Mouse (Mus musculus): ENCODE measurements at regions not wholly inside any gene's neighbourhood (a gene's known extent, or its start where the extent isn't known, plus 50 kb on each side); places are given as distances from the start of the nearest gene placed in this dataset.

GRCm38 (mm10) chr19:18033599-18033998, 196.2 kb upstream of the Pcsk5 start:
- Histone ChIP-seq H3K4me1 (ENCODE audit: insufficient read depth, low read length) (no peaks in the 10 kb centered on the region), H3K9me3 (ENCODE audit: low read length) (no peaks in the 10 kb centered on the region), H3K4me3 (ENCODE audit: low read length) (no peak overlapping the region), H3K9ac (replicated peaks; ENCODE audit: low read length) (no peak overlapping the region), H3K27ac (no peak overlapping the region), H3K4me2 (ENCODE audit: low read depth, low read length) (no peak overlapping the region), H3K36me3 (ENCODE audit: insufficient read depth, low read length) (no peaks in the 10 kb centered on the region), H3K27me3 (ENCODE audit: insufficient read depth, low read length) (no peaks in the 10 kb centered on the region)
- no peak for TF ChIP-seq CTCF (IDR thresholded peaks at IDR 0.05; ENCODE audit: low read depth)
- WGBS, result 82% methylated on average over 5 of the region's 5 CpGs
- DNase-seq (ENCODE audit: low spot score) (no peak), ATAC-seq (no peak)

DNA sequence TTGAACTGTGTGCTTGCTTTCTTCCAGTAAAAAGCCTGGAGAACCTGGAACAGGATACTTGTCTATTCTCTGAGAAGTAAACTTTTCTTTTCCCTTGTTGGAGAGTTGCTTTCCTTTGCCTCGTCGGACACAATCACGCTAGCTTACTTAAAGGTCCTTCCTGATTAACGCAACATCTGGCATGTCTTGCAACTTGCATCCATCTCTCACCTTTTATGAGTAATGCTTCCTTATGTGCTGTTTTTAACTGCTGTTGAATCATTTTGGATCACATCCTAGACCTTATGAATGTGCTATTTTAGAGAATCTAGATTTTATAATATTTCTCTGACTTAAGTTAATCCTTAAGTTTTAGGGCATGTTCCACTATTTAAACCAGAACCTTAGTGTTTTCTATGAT, 188.4 kb upstream of the Pcsk5 start:
- Histone ChIP-seq H3K4me1 (ENCODE audit: insufficient read depth, low read length) (no peaks in the 10 kb centered on the region), H3K36me3 (ENCODE audit: insufficient read depth, low read length) (no peaks in the 10 kb centered on the region), H3K27me3 (ENCODE audit: insufficient read depth, low read length) (no peaks in the 10 kb centered on the region), H3K4me2 (ENCODE audit: low read depth, low read length) (no peak overlapping the region), H3K4me3 (ENCODE audit: low read length) (no peak overlapping the region), H3K27ac (no peak overlapping the region), H3K9ac (replicated peaks; ENCODE audit: low read length) (no peak overlapping the region), H3K9me3 (ENCODE audit: low read length) (no peaks in the 10 kb centered on the region)
- ATAC-seq (no peak), DNase-seq (ENCODE audit: low spot score) (no peak)
- WGBS, result 80% methylated on average over 4 of the region's 4 CpGs
- no peak for TF ChIP-seq CTCF (IDR thresholded peaks at IDR 0.05; ENCODE audit: low read depth)

- H3K27ac ChIP-seq, result no peak overlapping the region
- DNase-seq (ENCODE audit: low spot score), result no peak
Observed at GRCm38 (mm10) chr19:18020351-18020750, 182.9 kb upstream of the Pcsk5 start.

GRCm38 (mm10) chr19:18015371-18015770, 177.9 kb upstream of the Pcsk5 start:
- TF ChIP-seq CTCF (IDR thresholded peaks at IDR 0.05; ENCODE audit: low read depth), result no peak
- Histone ChIP-seq H3K9ac (replicated peaks; ENCODE audit: low read length) (no peak overlapping the region), H3K4me2 (ENCODE audit: low read depth, low read length) (no peak overlapping the region), H3K4me3 (ENCODE audit: low read length) (no peak overlapping the region), H3K27ac (no peak overlapping the region), H3K9me3 (ENCODE audit: low read length) (no peaks in the 10 kb centered on the region), H3K36me3 (ENCODE audit: insufficient read depth, low read length) (no peaks in the 10 kb centered on the region), H3K27me3 (ENCODE audit: insufficient read depth, low read length) (no peaks in the 10 kb centered on the region), H3K4me1 (ENCODE audit: insufficient read depth, low read length) (no peaks in the 10 kb centered on the region)
- 80% methylated on average over 1 of the region's 1 CpGs for WGBS
- DNase-seq (ENCODE audit: low spot score) (no peak), ATAC-seq (no peak)

More at GRCm38 (mm10) chr19:18020351-18020750, 182.9 kb upstream of the Pcsk5 start:
- Histone ChIP-seq H3K36me3 (ENCODE audit: insufficient read depth, low read length) (no peaks in the 10 kb centered on the region), H3K4me1 (ENCODE audit: insufficient read depth, low read length) (no peaks in the 10 kb centered on the region), H3K9ac (replicated peaks; ENCODE audit: low read length) (no peak overlapping the region), H3K4me2 (ENCODE audit: low read depth, low read length) (no peak overlapping the region), H3K27me3 (ENCODE audit: insufficient read depth, low read length) (no peaks in the 10 kb centered on the region), H3K9me3 (ENCODE audit: low read length) (no peaks in the 10 kb centered on the region), H3K4me3 (ENCODE audit: low read length) (no peak overlapping the region)
- no peak for TF ChIP-seq CTCF (IDR thresholded peaks at IDR 0.05; ENCODE audit: low read depth)
- ATAC-seq, result no peak
- 82% methylated on average over 2 of the region's 2 CpGs for WGBS

- Histone ChIP-seq H3K27me3 (ENCODE audit: insufficient read depth, low read length) (no peaks in the 10 kb centered on the region), H3K27ac (no peak overlapping the region), H3K4me1 (ENCODE audit: insufficient read depth, low read length) (no peaks in the 10 kb centered on the region), H3K4me2 (ENCODE audit: low read depth, low read length) (no peak overlapping the region), H3K4me3 (ENCODE audit: low read length) (no peak overlapping the region), H3K9ac (replicated peaks; ENCODE audit: low read length) (no peak overlapping the region), H3K36me3 (ENCODE audit: insufficient read depth, low read length) (no peaks in the 10 kb centered on the region), H3K9me3 (ENCODE audit: low read length) (no peaks in the 10 kb centered on the region)
- TF ChIP-seq CTCF (IDR thresholded peaks at IDR 0.05; ENCODE audit: low read depth), result no peak
- DNase-seq (ENCODE audit: low spot score) (no peak), ATAC-seq (no peak)
- 78% methylated on average over 7 of the region's 7 CpGs for WGBS
Observed at GRCm38 (mm10) chr19:18012029-18012428, 174.6 kb upstream of the Pcsk5 start.

DNA sequence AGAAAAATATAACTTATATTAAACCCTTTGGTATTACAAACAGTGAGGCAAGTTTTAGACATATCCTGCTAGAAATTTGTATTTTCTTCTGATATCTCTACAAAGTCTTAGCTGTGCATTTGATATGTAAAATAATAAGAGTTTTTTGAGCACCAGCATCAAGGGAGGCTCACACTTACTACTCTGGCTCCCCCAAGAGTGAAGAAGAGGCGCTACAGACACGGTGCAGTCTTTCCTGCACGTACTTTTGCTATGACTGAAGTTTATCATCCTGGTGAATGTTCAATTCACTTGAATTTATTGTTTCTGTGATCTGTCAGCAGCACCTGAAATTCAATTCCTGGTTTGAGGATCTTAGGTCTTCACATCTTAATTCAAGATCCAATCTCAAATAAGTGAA, 160.1 kb upstream of the Pcsk5 start:
- Histone ChIP-seq H3K4me3 (ENCODE audit: low read length) (no peak overlapping the region), H3K27me3 (ENCODE audit: insufficient read depth, low read length) (no peaks in the 10 kb centered on the region), H3K27ac (no peak overlapping the region), H3K9ac (replicated peaks; ENCODE audit: low read length) (no peak overlapping the region), H3K36me3 (ENCODE audit: insufficient read depth, low read length) (no peaks in the 10 kb centered on the region), H3K9me3 (ENCODE audit: low read length) (no peaks in the 10 kb centered on the region), H3K4me1 (ENCODE audit: insufficient read depth, low read length) (no peaks in the 10 kb centered on the region), H3K4me2 (ENCODE audit: low read depth, low read length) (no peak overlapping the region)
- DNase-seq (ENCODE audit: low spot score), result no peak
- peak; percentile 22 for TF ChIP-seq CTCF (IDR thresholded peaks at IDR 0.05; ENCODE audit: low read depth)
- ATAC-seq, result no peak
- 86% methylated on average over 3 of the region's 3 CpGs for WGBS

DNA sequence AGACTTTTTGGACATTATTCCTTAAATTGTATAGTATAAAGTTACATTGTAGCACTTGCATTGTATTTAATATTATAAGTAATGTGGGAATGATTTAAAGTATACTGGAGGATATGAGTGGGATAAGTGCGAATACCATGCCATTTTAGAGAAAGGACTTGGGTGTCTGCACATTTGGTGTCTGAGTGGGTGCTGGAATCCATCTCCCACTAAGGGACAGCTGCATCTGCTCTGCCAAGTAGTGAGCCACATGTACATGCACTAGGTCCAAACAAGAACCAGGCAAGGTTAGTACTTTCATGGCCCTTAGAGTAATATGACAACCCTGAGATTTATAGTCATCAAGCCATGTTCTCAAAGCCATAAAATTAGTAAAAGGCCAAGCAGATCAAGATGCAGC, 146.0 kb upstream of the Pcsk5 start:
- DNase-seq (ENCODE audit: low spot score) (no peak), ATAC-seq (no peak)
- WGBS, result 95% methylated on average over 1 of the region's 1 CpGs
- H3K4me2 ChIP-seq (ENCODE audit: low read depth, low read length), result no peak overlapping the region
- H3K4me3 ChIP-seq (ENCODE audit: low read length), result no peak overlapping the region
- H3K36me3 ChIP-seq (ENCODE audit: insufficient read depth, low read length), result no peaks in the 10 kb centered on the region
- no peak for TF ChIP-seq CTCF (IDR thresholded peaks at IDR 0.05; ENCODE audit: low read depth)
- no peaks in the 10 kb centered on the region for H3K9me3 ChIP-seq (ENCODE audit: low read length)
- H3K4me1 ChIP-seq (ENCODE audit: insufficient read depth, low read length), result no peaks in the 10 kb centered on the region
- H3K9ac ChIP-seq (replicated peaks; ENCODE audit: low read length), result no peak overlapping the region
- no peak overlapping the region for H3K27ac ChIP-seq
- H3K27me3 ChIP-seq (ENCODE audit: insufficient read depth, low read length), result no peaks in the 10 kb centered on the region
